In genomic region chr17:86471684-86472083, GRCm38 (mm10) we compare ENCODE assay signal across 8 mouse cellular contexts. TPM values are rescaled to one million over a fixed set of nuclear protein-coding genes. Genes with fewer than 3 reads are reported as not detected.
DNase-seq lines count a peak whose midpoint lies in the region; ATAC-seq lines count a peak whose summit lies in the region.

No protein-coding gene starts in this region.

- peak; percentile 42 for DNase-seq in adrenal gland, postnatal 14 days
- DNase-seq in adrenal gland, adult 2 months: no peak
- DNase-seq in urinary bladder, postnatal 14 days (ENCODE audit: low spot score): peak; percentile 71
- no peak for DNase-seq in urinary bladder, postnatal 4 days (ENCODE audit: low spot score in 2 of 2)
- peak; percentile 76 for DNase-seq in intestine, embryonic 14.5 days (ENCODE audit: low spot score)
- peak; percentile 78 for DNase-seq in naive thymus-derived CD4-positive, alpha-beta T cell, adult 2 months (ENCODE audit: low read depth)
- peak; percentile 33 to 48 for DNase-seq in urinary bladder, postnatal 36 days (ENCODE audit: low spot score in 2 of 2)
- no peak for DNase-seq in frontal cortex, postnatal 25 days (ENCODE audit: low spot score in 2 of 2)

- no peaks in the 10 kb centered on the region for H3K36me3 ChIP-seq in intestine, embryonic 14.5 days (ENCODE audit: control insufficient read depth, insufficient read depth, low read length)

- H3K9me3 ChIP-seq in intestine, embryonic 14.5 days (ENCODE audit: control insufficient read depth, low read length): no peaks in the 10 kb centered on the region

- no peak overlapping the region for H3K4me3 ChIP-seq in intestine, embryonic 14.5 days (ENCODE audit: low read depth, low read length)

- ATAC-seq in intestine, embryonic 14.5 days (replicated peaks; ENCODE audit: low FRiP score, low TSS enrichment, low read depth): no peak

- no peak overlapping the region for H3K27ac ChIP-seq in intestine, embryonic 14.5 days (ENCODE audit: low read depth)

- H3K27me3 ChIP-seq in intestine, embryonic 14.5 days (replicated peaks; ENCODE audit: control insufficient read depth, insufficient read depth, low read length): no peaks in the 10 kb centered on the region

- no peak overlapping the region for H3K9ac ChIP-seq in intestine, embryonic 14.5 days (ENCODE audit: low read length)

- H3K4me2 ChIP-seq in intestine, embryonic 14.5 days (ENCODE audit: low read length): no peak overlapping the region

- WGBS in intestine, embryonic 14.5 days: 38% methylated on average over 5 of the region's 5 CpGs

- peaks cover 15% of the 10 kb centered on the region; the same call in 1 of the 2 replicates for H3K4me1 ChIP-seq in intestine, embryonic 14.5 days (replicated peaks; ENCODE audit: control insufficient read depth, insufficient read depth, low read length)

RNA-seq across cellular contexts. Expression of gene Gm10309, which starts 33.3 kb away (rescaled TPM):
- total RNA-seq in adrenal gland, postnatal 14 days (2021): 0.38 TPM in 1 of 2 replicates, not detected in the other
- total RNA-seq in adrenal gland, adult 2 months (2021): not detected
- 0.19 TPM in 1 of 2 replicates, not detected in the other for polyA plus RNA-seq in adrenal gland, adult 2 months (2012; rRNA removed)
- polyA plus RNA-seq in intestine, embryonic 14.5 days (2014; fragmentation: Nextera tagmentation; extraction: Ambion mirVana): 0.08 and 0.57 TPM in 2 replicates

Comparison
In these comparisons a context has a peak if more than half of its experiments do, and no peak if none do; other contexts are left out.
1. DNase-seq: peak in adrenal gland, postnatal 14 days (single experiment), urinary bladder, postnatal 14 days (single experiment), intestine, embryonic 14.5 days (single experiment), naive thymus-derived CD4-positive, alpha-beta T cell, adult 2 months (single experiment) and urinary bladder, postnatal 36 days (2 of 2); none in adrenal gland, adult 2 months (single experiment), urinary bladder, postnatal 4 days (0 of 2) and frontal cortex, postnatal 25 days (0 of 2).